Mouse (Mus musculus): ENCODE measurements at regions not wholly inside any gene's neighbourhood (a gene's known extent, or its start where the extent isn't known, plus 50 kb on each side); places are given as distances from the start of the nearest gene placed in this dataset.
A peak's percentile ranks its signal among the peaks of the same experiment; 100 is the strongest.

DNA sequence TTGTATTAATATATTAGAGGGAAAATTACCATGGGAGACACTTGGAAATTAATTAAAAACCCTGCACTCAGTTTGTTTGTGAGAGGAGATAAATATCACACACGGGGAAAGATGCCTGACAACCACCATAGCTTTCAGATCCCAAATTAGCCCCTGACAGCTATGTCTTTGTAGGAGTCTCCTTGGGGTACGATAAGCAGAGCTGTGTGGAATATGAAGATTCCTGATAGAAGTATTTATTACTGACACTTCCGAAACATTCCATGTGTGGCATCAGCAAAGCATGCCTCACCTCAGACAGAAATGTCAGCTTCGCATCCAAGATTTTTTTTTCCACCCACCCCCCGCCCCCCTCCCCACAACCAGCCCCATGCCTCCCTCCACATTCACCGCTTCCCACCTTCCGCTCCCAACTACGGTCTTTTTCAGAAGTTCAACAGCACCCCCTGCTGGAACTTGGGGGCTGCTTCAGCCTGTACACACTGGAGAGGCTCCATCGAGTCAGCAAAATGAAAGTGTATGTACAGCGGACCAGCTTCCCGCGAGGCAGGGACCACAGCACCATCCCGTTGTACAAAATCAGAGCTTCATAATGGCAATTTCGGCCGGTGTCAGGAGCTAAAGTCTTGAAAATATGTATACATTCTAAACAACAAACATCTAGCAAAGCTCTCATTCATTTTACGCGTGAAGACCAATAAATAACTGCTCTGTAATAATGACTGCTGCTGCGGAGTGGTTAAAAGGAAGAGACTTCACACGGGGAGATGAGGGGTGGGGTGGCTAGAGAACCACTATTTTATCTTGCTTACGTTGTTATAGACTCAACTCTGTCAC lies 66.7 kb downstream of the Rwdd3 start:
- peak; percentile 6 to 33 for DNase-seq (ENCODE audit: low spot score in 2 of 2)

GRCm38 (mm10) chr3:121102871-121103270 lies 68.6 kb downstream of the Rwdd3 start:
- no peak for DNase-seq (ENCODE audit: low spot score in 2 of 2)

GRCm38 (mm10) chr3:121102120-121102519 lies 69.4 kb downstream of the Rwdd3 start:
- DNase-seq (ENCODE audit: low spot score in 2 of 2) = no peak

- DNase-seq (ENCODE audit: low spot score in 2 of 2) = no peak
Observed at GRCm38 (mm10) chr3:121100211-121100860, 71.2 kb downstream of the Rwdd3 start.

DNA sequence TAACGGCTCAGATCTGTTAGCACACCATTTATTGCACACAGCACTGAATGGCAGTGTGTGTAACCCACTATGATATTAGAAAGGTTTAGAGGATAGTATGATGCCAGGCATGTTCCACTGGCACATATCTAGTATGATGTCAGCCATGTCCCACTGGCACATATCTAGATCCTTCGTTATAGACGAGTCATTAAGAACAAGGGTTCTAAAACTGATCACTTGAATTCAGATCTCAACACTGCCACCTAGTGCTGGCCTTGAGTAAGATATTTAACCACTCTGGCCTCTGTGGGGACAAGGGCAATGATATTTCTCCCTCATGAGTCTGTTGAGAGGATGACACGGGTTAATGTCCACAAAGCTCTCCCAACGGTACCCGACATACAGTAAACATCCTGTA lies 78.0 kb downstream of the Rwdd3 start:
- no peak for DNase-seq (ENCODE audit: low spot score in 2 of 2)

- DNase-seq (ENCODE audit: low spot score in 2 of 2) = no peak
Observed at GRCm38 (mm10) chr3:121088724-121089123, 82.8 kb downstream of the Rwdd3 start.

DNA sequence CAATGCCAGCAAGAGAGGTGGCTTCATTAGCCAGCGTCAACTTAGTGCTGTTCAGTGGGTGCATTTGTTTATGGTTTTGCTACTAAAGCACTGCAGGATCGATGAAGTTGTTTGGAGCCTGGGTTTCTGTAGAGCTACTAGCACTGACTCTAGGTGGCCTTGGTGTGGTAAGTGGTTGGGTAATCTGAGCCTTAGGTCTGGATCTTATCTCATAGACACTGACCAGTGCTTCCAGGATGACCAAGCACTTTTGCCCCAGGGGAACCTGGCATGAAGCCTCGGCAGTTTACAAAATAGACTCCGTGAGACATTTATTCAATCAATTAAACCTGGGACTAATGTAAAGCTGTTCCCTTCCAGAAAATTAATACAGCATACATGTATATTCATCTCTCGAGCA lies 102.8 kb downstream of the Rwdd3 start:
- DNase-seq (ENCODE audit: low spot score in 2 of 2) = no peak

DNA sequence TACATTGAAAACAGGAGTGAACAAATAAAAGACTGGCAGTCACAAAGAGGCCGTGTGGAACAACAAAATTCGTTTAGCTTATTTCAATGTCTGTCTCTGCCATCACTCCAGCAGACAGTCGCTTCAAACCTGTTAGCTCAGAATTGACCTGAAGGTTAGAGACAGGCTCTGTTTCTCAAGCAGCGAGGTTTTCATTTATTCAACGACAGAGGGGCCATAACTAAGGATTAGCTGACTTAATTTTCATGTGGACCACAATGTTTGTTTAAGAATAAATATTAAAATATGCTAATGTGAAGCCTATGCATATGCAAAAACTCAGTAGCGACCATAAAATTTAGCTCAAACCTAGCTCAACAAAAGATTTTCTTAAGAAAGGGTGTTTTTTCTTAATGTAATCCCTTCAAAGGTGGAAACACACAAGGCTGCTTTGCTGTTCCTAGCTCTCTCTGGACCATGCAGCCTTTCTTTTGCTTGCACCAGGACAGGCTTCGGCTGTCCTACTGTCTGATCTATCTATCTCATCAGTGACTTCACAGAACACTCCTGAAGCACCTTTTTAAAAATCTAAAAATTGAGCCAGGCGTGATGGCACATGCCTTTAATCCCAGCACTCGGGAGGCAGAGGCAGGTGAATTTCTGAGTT lies 135.5 kb downstream of the Rwdd3 start:
- no peak for DNase-seq (ENCODE audit: low spot score in 2 of 2)

GRCm38 (mm10) chr3:121025546-121026157 lies 145.8 kb downstream of the Rwdd3 start:
- DNase-seq (ENCODE audit: low spot score in 2 of 2) = no peak

DNA sequence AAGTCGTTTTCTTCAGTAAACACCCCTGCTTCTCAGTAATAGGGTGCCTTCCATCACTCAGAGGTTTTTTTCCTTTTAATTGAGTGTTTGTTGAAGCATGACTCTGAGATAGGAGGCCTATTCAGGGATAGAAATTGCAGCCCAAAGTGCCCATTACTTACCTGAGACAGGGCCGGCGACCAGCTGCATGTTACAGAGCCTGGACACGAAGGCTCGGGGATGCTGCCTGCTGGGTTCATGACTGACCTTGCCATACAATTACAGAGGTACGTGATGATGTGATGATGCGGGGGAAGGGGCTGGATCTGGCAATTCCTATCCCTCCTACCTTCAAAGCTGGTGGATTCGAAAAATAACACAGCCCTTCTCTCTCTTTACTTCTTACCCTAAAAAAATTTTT lies 146.7 kb downstream of the Rwdd3 start:
- no peak for DNase-seq (ENCODE audit: low spot score in 2 of 2)

DNA sequence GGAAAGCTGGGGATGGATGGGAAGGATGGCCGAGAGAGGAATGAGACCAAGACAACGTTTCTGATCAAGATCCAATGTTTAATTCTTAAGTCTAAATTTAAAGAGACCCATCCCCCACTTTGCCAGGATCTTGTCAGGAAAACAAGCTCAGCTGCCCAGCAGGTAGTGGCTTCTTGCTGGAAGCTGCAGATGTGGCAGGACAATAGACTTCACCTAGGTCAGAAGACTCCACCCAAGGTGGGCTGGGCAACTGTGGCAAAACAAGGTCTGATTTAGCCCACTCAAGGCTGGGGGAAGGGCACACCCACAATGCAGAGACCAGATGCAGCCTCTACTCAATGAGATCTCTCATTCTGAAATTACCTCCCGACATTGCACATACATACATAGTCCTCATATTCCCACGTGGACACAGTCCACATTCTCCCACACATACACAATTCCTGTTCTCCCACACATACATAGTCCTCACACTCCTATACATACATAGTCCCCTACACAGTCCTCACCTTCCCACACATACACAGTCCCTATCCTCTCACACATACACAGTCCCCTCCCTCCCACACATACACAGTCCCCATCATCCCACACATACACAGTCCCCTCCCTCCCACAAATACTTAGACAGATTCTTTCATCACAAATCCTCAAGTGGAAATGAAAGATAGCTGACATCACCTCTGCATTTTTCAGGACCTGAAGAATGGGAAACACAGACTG lies 150.2 kb downstream of the Rwdd3 start:
- DNase-seq (ENCODE audit: low spot score in 2 of 2) = no peak

GRCm38 (mm10) chr3:121009223-121009622 lies 162.3 kb downstream of the Rwdd3 start:
- DNase-seq (ENCODE audit: low spot score in 2 of 2) = no peak

DNA sequence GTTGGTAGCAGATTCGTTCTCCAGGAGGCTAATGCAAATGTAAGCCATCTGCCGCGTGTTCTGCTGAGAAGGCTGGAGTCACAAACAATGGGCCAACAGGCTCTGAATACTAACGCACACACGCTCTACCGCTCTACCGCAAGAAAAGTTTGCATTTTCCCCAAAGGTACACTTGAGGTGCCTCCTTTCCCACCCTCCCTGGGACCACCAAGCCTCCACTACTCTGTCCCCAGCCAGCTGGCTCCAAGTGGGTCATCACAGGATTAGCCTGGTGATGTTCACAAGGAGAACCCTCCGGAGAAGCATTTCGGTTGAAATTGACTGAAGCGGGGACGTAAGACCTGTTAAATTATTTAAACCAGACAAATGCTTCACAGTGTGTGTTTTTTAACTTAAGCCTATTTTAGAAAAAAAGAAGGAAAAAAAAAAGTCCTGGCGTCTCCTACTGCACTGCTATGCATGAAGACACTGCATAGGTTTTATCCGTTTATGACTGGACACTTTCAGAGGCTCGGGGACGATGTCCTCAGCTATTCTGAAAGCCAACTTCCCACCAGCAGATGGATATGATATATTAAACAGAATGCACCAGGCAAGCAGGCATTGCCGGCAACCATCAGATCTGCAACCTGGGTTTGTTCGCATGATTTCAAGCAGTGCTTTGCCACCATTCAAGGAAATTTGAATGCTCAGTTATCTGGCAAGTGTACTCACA lies 187.8 kb downstream of the Rwdd3 start:
- no peak for DNase-seq (ENCODE audit: low spot score in 2 of 2)

DNA sequence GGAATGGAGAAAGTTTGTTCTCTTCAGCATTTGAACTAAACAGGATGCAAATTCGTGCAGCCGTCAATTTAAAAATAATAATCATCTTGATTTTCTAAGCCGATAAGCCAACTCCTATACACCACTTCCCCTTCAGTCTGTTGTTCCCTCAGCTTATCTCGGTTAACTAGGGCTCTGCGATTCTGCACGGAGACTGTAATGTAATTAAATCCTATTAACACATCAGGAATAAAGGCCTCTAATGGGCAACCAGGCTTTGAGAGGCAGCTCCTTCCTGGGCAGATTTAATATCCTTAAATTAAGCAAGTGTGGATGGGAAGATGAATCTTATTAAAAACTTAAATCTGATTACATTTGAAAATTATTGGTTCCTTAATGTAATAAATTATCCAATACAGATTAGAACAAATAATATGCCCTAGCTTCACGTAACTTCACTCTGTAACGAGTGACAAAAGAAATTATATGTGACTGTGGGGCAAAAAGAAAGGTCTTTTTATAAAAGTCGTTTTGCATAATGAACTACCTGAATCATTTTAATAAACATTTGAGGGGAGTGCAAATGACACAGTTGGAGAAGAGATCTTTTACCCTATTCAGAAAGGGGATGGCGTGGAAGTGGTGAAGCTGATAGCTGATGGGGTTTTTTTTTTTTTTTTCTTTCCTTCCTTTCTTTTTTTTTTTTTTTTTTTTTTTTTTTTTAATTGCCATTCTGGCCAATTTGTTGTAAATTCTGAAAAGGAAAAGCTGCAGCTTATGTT lies 188.5 kb downstream of the Rwdd3 start:
- DNase-seq (ENCODE audit: low spot score in 2 of 2) = no peak

DNA sequence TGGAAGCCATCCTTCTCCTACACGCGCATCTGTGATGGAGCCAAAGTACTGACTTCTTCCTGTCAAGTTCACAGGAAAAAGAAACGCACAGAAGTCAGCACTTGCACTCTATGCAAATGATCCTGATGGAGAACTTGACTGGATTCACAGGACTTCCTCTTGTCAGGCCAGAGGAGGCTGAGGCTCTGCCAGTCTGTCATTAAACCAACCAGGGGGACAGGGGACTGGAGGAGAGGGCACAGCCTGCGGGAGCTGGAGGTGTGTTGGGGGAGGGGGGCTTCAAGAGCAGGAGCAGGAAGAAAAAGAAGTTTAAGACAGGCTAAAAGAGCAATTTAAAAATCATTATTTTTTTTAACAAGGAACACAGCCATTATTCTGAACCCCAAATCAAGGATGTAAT lies 189.3 kb downstream of the Rwdd3 start:
- no peak for DNase-seq (ENCODE audit: low spot score in 2 of 2)

DNA sequence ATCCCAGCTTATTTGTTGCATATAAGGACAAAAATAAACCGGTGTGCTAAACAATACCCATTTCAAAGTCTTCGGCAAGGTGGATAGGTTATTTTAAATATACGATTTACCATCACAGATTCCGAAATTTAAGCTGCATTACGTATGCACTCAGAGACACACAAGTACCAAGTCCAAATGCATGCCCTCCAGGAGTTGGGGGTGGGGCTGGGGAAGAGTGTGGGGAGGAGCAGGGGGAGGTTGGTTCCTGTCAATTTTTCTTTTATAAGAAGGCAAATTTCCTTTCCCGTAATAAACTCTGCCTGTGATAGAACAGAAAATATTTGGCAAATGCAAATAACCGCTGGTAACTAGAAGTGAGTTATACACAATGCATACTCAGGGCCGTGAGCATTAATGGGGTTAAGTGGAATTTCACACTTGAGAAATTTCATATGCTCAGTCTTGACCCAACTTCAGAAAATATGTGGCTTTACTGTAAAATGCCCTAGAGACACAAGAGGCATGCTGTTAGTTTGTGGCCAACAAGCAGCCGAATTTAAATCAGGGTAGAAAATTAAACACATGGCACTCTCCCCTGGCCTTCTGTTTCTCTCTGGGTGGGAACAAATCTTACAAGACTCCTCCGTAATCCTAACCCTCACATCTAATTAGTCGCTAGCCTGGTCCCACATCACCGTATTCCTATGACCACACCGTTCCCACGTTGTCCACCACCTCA lies 200.6 kb downstream of the Rwdd3 start:
- no peak for DNase-seq (ENCODE audit: low spot score in 2 of 2)

DNA sequence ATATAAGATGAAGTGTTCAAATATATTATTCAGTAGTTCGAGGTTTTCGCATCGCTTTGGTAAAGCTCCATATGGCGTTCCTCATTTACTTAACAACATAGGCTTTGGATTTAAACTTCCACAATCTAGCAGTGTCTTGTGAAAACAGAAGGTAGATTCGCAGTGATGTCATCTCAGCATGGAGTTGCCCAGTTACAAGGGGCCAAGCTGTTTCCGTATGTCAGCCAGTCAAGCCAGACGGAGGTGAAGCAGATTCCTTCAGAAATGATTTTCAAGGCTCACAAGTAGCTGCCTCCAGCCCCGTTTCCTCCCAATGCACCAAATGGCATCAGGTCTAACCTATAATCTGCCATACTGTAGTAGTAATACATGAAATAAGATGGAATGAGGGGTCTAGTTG lies 224.6 kb downstream of the Rwdd3 start:
- no peak for DNase-seq (ENCODE audit: low spot score in 2 of 2)

DNA sequence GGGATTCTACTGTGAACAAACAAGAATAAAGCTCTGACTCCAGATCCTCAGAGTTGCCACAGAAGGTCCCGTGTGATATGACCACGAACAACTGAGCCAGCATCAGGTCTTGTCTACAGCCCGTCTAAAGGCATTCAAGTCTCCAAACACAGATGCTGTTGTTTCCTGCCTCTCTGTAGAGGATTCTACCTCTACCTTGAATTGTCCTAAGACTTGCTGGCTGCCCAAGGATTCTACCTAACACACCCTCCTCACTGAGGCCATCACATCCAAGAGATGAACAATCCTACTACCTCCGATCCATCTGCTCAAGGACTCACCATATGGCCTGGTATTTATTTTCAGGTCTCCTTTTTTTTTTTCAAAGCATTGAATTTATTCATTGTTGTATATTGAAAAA lies 237.1 kb downstream of the Rwdd3 start:
- no peak for DNase-seq (ENCODE audit: low spot score in 2 of 2)

DNA sequence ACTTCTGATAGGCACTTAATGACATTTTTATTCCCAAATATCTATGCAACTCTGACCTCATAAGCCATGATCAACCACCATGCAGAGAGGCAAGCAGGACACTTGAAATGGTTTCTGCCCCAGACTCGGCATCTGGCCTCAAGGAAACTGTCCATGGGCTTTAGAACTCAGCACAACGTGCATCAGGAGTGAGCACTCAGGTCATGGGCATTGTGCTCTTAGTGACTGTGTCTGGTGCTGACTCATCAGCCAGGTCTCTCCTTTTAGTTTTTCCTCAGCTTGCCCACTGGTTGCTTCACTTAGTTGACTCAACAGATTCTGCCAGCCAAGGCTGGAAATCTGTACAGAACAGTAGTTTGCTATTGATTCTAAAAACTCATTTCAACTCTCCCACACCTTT lies 251.1 kb downstream of the Rwdd3 start:
- DNase-seq (ENCODE audit: low spot score in 2 of 2) = no peak

- DNase-seq (ENCODE audit: low spot score in 2 of 2) = no peak
Observed at GRCm38 (mm10) chr3:120898931-120899330, 272.6 kb downstream of the Rwdd3 start.

All from natural killer cell, adult 2 months (primary cell).